Mouse (Mus musculus): ENCODE measurements around the gene Lclat1.

GRCm38 (mm10) chr17:73100396-73100795 lies 7.4 kb upstream of the Lclat1 start:
- TF ChIP-seq ZKSCAN1 (IDR thresholded peaks at IDR 0.05; ENCODE audit: borderline replicate concordance, low read depth, low read length) (no peak), E2F4 (IDR thresholded peaks at IDR 0.05; ENCODE audit: insufficient replicate concordance, low read depth, low read length) (no peak), MAZ (IDR thresholded peaks at IDR 0.05; ENCODE audit: low read depth, low read length) (no peak)

Data from CH12.LX (cell line).